Mouse (Mus musculus): ENCODE results near the gene Abcb11. TPM values are rescaled to one million over a fixed set of nuclear protein-coding genes. Genes with fewer than 3 reads are reported as not detected.
"Not testable (repeated sequence)": the region's sequence is repeated elsewhere in the genome, so short reads cannot be mapped to it uniquely, and the experiment has no call there.

Abcb11 gene
- polyA plus RNA-seq, 1 experiment from 2014 or later: not detected

GRCm38 (mm10) chr2:69331523-69331922 is 10.9 kb downstream of the Abcb11 start:
- not testable (repeated sequence) for H3K9ac ChIP-seq; H3K27me3 ChIP-seq (replicated peaks); H3K36me3 ChIP-seq; H3K4me2 ChIP-seq; ATAC-seq (ENCODE audit: insufficient number of reproducible peaks, low FRiP score); H3K9me3 ChIP-seq (replicated peaks); H3K27ac ChIP-seq (ENCODE audit: poor library complexity, severe bottlenecking); H3K4me3 ChIP-seq; H3K4me1 ChIP-seq (replicated peaks)
- 80% methylated on average over 6 of the region's 6 CpGs for WGBS

GRCm38 (mm10) chr2:69328509-69329163 is 13.8 kb downstream of the Abcb11 start:
- 82% methylated on average over 5 of the region's 5 CpGs for WGBS
- no peak for ATAC-seq (ENCODE audit: insufficient number of reproducible peaks, low FRiP score)
- no peaks in the 10 kb centered on the region for H3K27me3 ChIP-seq (replicated peaks)
- H3K36me3 ChIP-seq: no peaks in the 10 kb centered on the region
- H3K9ac ChIP-seq: no peak overlapping the region
- H3K27ac ChIP-seq (ENCODE audit: poor library complexity, severe bottlenecking): no peak overlapping the region
- H3K4me2 ChIP-seq: no peak overlapping the region
- no peaks in the 10 kb centered on the region for H3K9me3 ChIP-seq (replicated peaks)
- H3K4me1 ChIP-seq (replicated peaks): no peaks in the 10 kb centered on the region
- no peak overlapping the region for H3K4me3 ChIP-seq

GRCm38 (mm10) chr2:69324881-69325660 is 17.3 kb downstream of the Abcb11 start:
- no peak overlapping the region for H3K4me2 ChIP-seq
- no peak overlapping the region for H3K9ac ChIP-seq
- no peak for ATAC-seq (ENCODE audit: insufficient number of reproducible peaks, low FRiP score)
- no peak overlapping the region for H3K27ac ChIP-seq (ENCODE audit: poor library complexity, severe bottlenecking)
- H3K36me3 ChIP-seq: no peaks in the 10 kb centered on the region
- no peak overlapping the region for H3K4me3 ChIP-seq
- H3K27me3 ChIP-seq (replicated peaks): no peaks in the 10 kb centered on the region
- 75% methylated on average over 5 of the region's 5 CpGs for WGBS
- H3K4me1 ChIP-seq (replicated peaks): no peaks in the 10 kb centered on the region
- H3K9me3 ChIP-seq (replicated peaks): no peaks in the 10 kb centered on the region

GRCm38 (mm10) chr2:69323018-69323417 is 19.4 kb downstream of the Abcb11 start:
- WGBS: 76% methylated on average over 4 of the region's 4 CpGs
- no peaks in the 10 kb centered on the region for H3K4me1 ChIP-seq (replicated peaks)

GRCm38 (mm10) chr2:69321457-69321856 is 21.0 kb downstream of the Abcb11 start:
- Histone ChIP-seq H3K27ac (ENCODE audit: poor library complexity, severe bottlenecking) (no peak overlapping the region), H3K27me3 (replicated peaks) (no peaks in the 10 kb centered on the region), H3K36me3 (no peaks in the 10 kb centered on the region), H3K4me1 (replicated peaks) (no peaks in the 10 kb centered on the region), H3K9me3 (replicated peaks) (no peaks in the 10 kb centered on the region), H3K4me2 (no peak overlapping the region), H3K9ac (no peak overlapping the region), H3K4me3 (no peak overlapping the region)
- WGBS: 59% methylated on average over 5 of the region's 5 CpGs
- no peak for ATAC-seq (ENCODE audit: insufficient number of reproducible peaks, low FRiP score)

More at GRCm38 (mm10) chr2:69323018-69323417, 19.4 kb downstream of the Abcb11 start:
- Histone ChIP-seq H3K36me3 (no peaks in the 10 kb centered on the region), H3K4me3 (no peak overlapping the region), H3K27me3 (replicated peaks) (no peaks in the 10 kb centered on the region), H3K9ac (no peak overlapping the region), H3K4me2 (no peak overlapping the region), H3K27ac (ENCODE audit: poor library complexity, severe bottlenecking) (no peak overlapping the region), H3K9me3 (replicated peaks) (no peaks in the 10 kb centered on the region)
- no peak for ATAC-seq (ENCODE audit: insufficient number of reproducible peaks, low FRiP score)

GRCm38 (mm10) chr2:69311337-69311736 is 31.1 kb downstream of the Abcb11 start:
- no peaks in the 10 kb centered on the region for H3K36me3 ChIP-seq
- H3K9ac ChIP-seq: no peak overlapping the region
- no peak overlapping the region for H3K27ac ChIP-seq (ENCODE audit: poor library complexity, severe bottlenecking)
- H3K9me3 ChIP-seq (replicated peaks): peaks cover 2% of the 10 kb centered on the region; the same call in 1 of the 2 replicates
- no peak overlapping the region for H3K4me2 ChIP-seq
- no peaks in the 10 kb centered on the region for H3K4me1 ChIP-seq (replicated peaks)
- no peak for ATAC-seq (ENCODE audit: insufficient number of reproducible peaks, low FRiP score)
- no peaks in the 10 kb centered on the region for H3K27me3 ChIP-seq (replicated peaks)
- H3K4me3 ChIP-seq: no peak overlapping the region
- 86% methylated on average over 4 of the region's 4 CpGs for WGBS

- WGBS: 78% methylated on average over 6 of the region's 6 CpGs
- no peak overlapping the region for H3K9ac ChIP-seq
- no peak overlapping the region for H3K4me2 ChIP-seq
- no peaks in the 10 kb centered on the region for H3K36me3 ChIP-seq
- peaks cover 2% of the 10 kb centered on the region; the same call in 1 of the 2 replicates for H3K9me3 ChIP-seq (replicated peaks)
- ATAC-seq (ENCODE audit: insufficient number of reproducible peaks, low FRiP score): no peak
- H3K4me1 ChIP-seq (replicated peaks): no peaks in the 10 kb centered on the region
- H3K27me3 ChIP-seq (replicated peaks): no peaks in the 10 kb centered on the region
- H3K27ac ChIP-seq (ENCODE audit: poor library complexity, severe bottlenecking): no peak overlapping the region
- H3K4me3 ChIP-seq: no peak overlapping the region
Observed at GRCm38 (mm10) chr2:69308136-69308535, 34.3 kb downstream of the Abcb11 start.

- H3K9ac ChIP-seq; H3K4me3 ChIP-seq; H3K9me3 ChIP-seq (replicated peaks); H3K36me3 ChIP-seq; H3K27ac ChIP-seq (ENCODE audit: poor library complexity, severe bottlenecking); H3K4me1 ChIP-seq (replicated peaks); ATAC-seq (ENCODE audit: insufficient number of reproducible peaks, low FRiP score); H3K4me2 ChIP-seq; H3K27me3 ChIP-seq (replicated peaks): not testable (repeated sequence)
- WGBS: 79% methylated on average over 6 of the region's 6 CpGs
Observed at GRCm38 (mm10) chr2:69300568-69300967, 41.8 kb downstream of the Abcb11 start.

GRCm38 (mm10) chr2:69294508-69294907 is 47.9 kb downstream of the Abcb11 start:
- Histone ChIP-seq H3K4me2 (no peak overlapping the region), H3K27me3 (replicated peaks) (no peaks in the 10 kb centered on the region), H3K4me3 (no peak overlapping the region), H3K9ac (no peak overlapping the region), H3K4me1 (replicated peaks) (no peaks in the 10 kb centered on the region), H3K36me3 (no peaks in the 10 kb centered on the region), H3K27ac (ENCODE audit: poor library complexity, severe bottlenecking) (no peak overlapping the region), H3K9me3 (replicated peaks) (no peaks in the 10 kb centered on the region)
- no peak for ATAC-seq (ENCODE audit: insufficient number of reproducible peaks, low FRiP score)

GRCm38 (mm10) chr2:69288989-69289388 is 53.4 kb downstream of the Abcb11 start:
- Histone ChIP-seq H3K9ac (no peak overlapping the region), H3K27me3 (replicated peaks) (no peaks in the 10 kb centered on the region), H3K4me1 (replicated peaks) (peaks cover 4% of the 10 kb centered on the region; the same call in 1 of the 2 replicates), H3K27ac (ENCODE audit: poor library complexity, severe bottlenecking) (no peak overlapping the region), H3K4me3 (no peak overlapping the region), H3K36me3 (no peaks in the 10 kb centered on the region), H3K4me2 (no peak overlapping the region), H3K9me3 (replicated peaks) (no peaks in the 10 kb centered on the region)
- no peak for ATAC-seq (ENCODE audit: insufficient number of reproducible peaks, low FRiP score)
- 43% methylated on average over 5 of the region's 5 CpGs for WGBS

GRCm38 (mm10) chr2:69275875-69276274 is 66.5 kb downstream of the Abcb11 start:
- Histone ChIP-seq H3K36me3 (no peaks in the 10 kb centered on the region), H3K4me2 (no peak overlapping the region), H3K9ac (no peak overlapping the region), H3K27me3 (replicated peaks) (no peaks in the 10 kb centered on the region), H3K4me1 (replicated peaks) (no peaks in the 10 kb centered on the region), H3K27ac (ENCODE audit: poor library complexity, severe bottlenecking) (no peak overlapping the region), H3K4me3 (no peak overlapping the region), H3K9me3 (replicated peaks) (no peaks in the 10 kb centered on the region)
- WGBS: 0% methylated on average over 1 of the region's 1 CpGs
- no peak for ATAC-seq (ENCODE audit: insufficient number of reproducible peaks, low FRiP score)
